Mouse (Mus musculus) brain, embryonic 18.5 days (tissue): ENCODE results near the gene Hist1h2bp.
"Not testable (repeated sequence)": the region's sequence is repeated elsewhere in the genome, so short reads cannot be mapped to it uniquely, and the experiment has no call there.

Experiments used
- DNase-seq: peaks from one replicate; pipeline ENCODE4 v3.0.0-alpha.2; 2012; ENCODE audit warnings: low read depth, low spot score

Gene Hist1h2bp

GRCm38 (mm10) chr13:21783255-21783617 is 4.0 kb upstream of the Hist1h2bp start, which contains the start of gene Hist1h3i:
TSS of gene Hist1h3i (minus strand) at chr13:21783370.
- DNase-seq = peak; percentile 86

DNA sequence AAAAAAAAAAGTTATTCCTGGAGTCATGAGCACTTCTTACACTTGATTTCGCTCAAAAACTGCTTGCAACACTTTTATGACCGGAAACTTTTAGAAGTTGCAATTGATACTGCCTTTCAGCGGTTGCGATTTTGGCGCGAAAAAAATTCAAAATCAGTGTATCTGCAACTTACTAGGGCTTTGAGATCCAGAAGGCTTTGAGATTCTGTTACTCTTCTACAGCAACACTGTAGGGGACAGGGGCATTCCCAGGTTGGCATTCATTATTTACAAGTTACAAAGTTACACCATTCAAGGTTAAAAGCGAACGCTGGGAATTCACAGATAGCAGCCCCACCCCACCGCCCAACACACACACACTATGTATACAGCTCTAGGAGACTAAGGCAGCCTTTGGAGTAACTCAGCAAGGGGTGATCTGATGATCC is 3.5 kb upstream of the Hist1h2bp start:
- no peak for DNase-seq

DNA sequence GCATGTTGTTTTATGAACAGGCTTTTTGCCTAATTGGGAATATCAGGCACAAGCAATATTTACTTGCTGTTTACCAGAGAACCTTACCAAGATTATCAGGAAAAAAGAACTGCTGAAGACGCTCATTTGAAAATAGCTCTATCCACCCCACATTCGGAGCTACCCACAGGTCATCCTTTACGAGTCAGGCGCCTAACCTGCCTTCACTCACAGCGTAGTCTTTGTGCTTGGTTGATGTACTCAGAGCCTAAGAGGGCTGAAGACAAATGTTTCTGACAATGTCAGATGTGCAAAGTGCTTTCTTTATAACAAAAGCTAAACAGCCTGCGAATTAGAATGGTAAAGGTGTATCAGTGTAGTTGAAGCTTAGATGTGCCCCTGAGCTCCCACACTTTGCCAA is 3.0 kb upstream of the Hist1h2bp start:
- no peak for DNase-seq

- no peak for DNase-seq
These were observed 917 bp upstream of the Hist1h2bp start for GRCm38 (mm10) chr13:21786189-21786898.

DNA sequence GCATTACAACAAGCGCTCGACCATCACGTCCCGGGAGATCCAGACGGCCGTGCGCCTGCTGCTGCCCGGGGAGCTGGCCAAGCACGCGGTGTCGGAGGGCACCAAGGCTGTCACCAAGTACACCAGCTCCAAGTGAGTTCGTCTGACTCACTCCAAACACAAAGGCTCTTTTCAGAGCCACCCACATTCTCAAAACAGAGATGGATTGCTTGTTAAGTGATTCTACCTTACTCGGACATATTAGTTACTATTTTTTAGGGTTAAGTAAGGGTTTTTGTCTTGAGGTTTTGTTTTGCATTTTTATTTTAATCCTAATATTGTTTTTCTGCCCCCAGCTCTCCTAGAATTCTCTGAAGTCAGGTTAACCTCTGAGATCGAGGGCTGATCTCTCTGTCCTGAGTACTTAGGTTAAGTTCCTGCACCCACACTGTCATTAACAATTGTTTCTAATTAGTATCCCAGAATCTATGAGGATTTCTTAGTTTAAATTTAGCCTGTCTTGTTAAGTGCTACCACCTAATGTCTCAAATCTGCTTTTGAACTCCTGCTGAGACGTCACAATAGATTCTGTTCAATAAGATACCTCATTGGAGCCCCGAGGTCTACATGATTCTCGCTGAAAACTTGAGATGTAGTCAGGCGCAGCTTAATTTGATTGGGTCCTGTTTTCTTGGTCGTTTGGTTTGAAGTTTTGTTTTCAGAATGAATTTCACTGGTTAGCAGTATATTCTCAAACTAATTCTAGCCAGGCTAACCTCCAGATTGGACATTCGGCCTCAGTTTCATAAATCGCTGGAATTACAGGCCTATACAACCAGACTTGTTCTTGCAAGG is 716 bp downstream of the Hist1h2bp start:
- no peak for DNase-seq

DNA sequence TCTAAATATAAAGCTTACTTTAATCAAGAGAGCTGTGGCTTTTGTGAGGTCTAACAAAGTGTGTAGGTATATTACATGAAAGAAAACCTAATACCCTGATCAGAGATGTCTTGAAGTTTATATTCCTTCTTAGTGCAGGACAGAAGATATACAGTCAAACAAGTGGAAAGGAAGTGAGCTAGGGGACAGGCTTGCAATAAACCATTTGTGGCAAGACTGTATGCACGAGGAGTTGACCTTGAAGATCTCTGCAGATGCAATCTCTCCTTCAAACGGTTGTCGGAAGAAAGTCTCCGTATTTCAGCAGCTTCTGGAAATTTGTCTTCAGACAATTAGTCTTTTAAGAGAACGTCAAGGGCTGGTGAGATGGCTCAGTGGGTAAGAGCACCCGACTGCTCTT is 2.7 kb downstream of the Hist1h2bp start:
- DNase-seq = no peak

GRCm38 (mm10) chr13:21790601-21791283 is 3.5 kb downstream of the Hist1h2bp start:
- no peak for DNase-seq

- DNase-seq = no peak
These were observed 8.3 kb downstream of the Hist1h2bp start for GRCm38 (mm10) chr13:21795584-21795983.

DNA sequence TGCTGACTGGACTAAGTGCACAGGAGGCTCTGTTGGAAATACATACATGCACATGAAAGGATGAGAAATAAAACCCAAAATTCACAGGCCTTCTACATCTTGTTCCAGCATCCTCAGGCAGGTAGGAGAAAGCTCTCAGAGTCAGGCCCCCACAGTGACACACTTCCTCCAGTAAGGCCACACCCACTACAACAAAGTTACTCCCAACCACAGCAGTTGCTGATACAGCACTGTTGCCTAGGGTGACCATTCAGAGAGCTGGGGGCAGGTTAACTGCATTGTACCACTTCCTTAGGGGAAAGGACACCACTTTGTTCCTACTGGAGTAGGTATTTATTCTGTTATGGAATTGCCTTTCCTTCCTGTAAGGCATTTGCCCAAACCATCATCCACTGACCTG is 9.9 kb downstream of the Hist1h2bp start:
- not testable (repeated sequence) for DNase-seq

DNA sequence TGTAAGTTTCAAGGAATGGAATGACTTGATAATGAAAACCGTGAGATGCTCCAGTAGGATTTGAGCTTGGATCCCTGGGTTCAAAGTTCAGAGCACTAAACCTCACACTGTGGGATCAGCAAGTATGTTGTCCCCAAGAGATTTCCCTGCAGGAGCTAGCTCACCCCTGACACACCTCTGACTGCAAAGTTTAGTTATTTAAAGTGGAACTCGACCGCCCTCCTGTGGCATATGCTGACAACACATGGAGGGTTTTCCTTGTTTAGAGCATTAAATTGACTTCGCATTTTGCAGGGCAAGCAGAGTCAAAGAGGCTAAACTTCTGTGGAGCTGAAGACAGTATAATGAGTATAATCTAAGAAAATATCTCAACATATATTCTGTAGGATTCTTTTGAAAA is 15.8 kb downstream of the Hist1h2bp start:
- not testable (repeated sequence) for DNase-seq

GRCm38 (mm10) chr13:21810073-21810472 is 22.8 kb downstream of the Hist1h2bp start, which contains the start of the genes Hist1h2bq and Hist1h2ao:
TSS of gene Hist1h2bq (minus strand) at chr13:21810197.
TSS of gene Hist1h2ao (plus strand) at chr13:21810465.
- not testable (repeated sequence) for DNase-seq

DNA sequence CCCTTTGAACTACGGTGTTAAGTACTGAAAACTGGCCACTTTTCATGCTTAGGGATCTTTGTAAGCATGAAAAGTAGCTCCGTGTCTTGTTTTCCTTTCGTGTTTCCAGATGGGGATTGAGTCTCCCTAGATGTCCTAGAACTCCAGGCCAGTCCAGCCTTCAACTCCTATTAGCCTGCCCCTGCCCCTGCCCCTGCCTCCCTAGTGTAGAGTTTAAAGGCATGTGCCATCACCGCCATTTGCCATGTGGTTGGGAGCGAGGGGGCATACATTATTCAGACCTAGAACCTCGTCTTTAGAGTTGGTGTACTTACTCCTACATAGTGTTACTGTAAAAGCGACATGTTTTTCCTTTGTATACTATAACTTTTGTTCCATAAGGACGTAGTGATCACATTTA is 23.8 kb downstream of the Hist1h2bp start:
- not testable (repeated sequence) for DNase-seq

DNA sequence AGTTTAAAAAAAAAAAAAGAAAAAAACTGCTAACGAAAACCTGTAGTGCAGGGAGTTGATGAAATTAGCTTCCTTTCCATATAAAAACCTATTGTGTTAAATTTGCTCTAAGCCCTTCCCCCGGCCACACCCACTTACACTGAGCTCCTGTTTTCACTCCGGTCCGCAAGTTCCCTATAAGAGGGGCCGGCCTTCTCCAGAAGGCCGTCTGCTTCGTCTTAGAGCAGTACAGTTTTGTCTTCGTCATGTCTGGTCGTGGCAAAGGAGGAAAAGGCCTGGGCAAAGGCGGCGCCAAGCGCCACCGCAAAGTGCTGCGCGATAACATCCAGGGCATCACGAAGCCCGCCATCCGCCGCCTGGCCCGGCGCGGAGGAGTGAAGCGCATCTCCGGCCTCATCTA is 24.3 kb downstream of the Hist1h2bp start, which contains the start of gene Hist1h4m:
Gene Hist1h4m, plus strand, starts transcription at position 208 of the 400 bp plus-strand sequence.
- not testable (repeated sequence) for DNase-seq

DNA sequence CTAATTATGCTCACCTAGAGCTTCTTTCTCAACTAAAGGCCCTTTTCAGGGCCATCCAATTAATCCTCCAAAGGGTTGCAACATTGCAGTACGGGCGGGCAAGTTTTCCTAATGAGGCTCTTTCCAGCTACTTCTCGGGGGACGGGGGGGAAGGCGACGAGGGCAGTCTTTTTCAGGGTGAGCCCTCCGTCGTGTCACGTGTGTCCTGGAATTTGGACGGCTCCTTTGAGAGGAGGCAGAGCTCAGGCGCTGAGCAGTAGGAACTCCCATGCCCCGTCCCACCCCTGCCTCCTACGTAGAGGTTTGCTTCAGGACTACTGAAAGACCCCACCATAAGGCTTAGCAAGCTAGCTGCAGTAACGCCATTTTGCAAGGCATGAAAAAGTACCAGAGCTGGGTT is 24.8 kb downstream of the Hist1h2bp start:
- DNase-seq = not testable (repeated sequence)

DNA sequence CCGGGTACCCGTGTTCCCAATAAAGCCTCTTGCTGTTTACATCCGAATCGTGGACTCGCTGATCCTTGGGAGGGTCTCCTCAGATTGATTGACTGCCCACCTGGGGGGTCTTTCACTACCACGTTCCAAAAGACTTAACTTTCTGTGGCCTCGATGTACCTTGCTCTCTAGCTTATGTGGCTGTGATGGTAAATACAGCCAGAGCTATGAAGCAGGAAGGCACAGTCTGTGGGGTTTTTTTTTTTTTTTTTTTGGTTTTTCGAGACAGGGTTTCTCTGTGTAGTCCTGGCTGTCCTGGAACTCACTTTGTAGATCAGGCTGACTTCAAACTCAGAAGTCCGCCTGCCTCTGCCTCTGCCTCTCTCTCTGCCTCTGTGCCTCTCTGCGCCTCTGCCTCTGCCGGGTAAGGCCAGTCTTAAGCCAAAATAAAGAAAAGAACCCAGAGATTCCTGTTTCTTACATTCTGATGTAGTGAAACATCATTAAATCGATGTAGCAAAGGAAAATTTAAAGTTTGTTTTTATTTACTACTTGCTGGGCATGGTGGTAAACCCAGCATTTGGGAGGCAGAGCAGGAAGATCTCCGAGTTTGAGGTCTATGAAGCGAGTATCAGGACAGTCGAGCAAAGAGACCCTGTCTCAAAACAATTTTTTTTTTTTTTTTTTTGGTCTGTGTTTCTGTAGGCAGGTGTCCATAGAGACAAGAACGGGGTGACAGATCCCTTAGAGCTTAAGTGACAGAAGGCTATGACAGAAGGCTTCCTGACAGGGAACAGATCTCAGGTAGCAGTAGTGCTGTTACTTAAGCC is 33.0 kb downstream of the Hist1h2bp start:
- not testable (repeated sequence) for DNase-seq

DNA sequence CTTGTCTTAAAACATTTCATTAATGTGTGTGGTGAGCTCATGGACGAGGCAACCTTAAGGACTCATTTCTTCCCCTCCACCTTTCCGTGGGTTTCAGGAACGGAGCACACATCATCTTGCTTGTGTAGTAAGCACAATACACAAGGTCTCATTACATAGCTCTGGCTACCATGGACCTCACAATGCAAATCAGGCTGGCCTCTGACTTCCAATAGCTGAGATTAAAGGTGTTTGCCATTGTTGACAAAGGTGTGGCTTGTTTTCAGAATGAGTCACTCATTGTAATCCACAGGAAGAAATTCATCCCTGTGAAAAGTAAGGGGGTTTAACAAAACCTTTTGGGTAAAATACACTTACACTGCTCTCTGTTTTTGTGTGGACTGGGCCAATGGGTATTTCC is 41.2 kb downstream of the Hist1h2bp start:
- no peak for DNase-seq

GRCm38 (mm10) chr13:21830344-21830743 is 43.1 kb downstream of the Hist1h2bp start:
- DNase-seq = no peak

GRCm38 (mm10) chr13:21831418-21832394 is 44.4 kb downstream of the Hist1h2bp start, which contains the start of gene Hist1h4n:
TSS of gene Hist1h4n (minus strand) at chr13:21832196.
- not testable (repeated sequence) for DNase-seq

DNA sequence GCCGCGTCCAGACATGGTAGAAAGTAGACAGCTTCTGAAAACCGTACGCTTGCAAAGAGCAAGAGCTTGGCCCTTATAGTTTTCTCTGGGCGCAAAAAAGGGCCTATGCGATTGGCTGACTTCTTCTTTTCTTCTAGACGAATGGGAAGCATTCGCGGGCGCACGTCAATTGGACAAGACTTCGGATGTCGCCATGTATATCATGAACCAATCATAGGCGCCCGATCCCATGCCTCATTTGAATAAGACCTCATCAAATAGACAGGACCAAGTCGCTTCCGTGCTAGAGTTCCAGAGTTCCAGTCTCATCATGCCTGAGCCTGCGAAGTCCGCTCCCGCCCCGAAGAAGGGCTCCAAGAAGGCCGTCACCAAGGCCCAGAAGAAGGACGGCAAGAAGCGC is 46.2 kb downstream of the Hist1h2bp start, which contains the start of the genes Hist1h2ap and Hist1h2br:
Gene Hist1h2ap, minus strand, starts transcription at position 47 of the 400 bp plus-strand sequence.
Gene Hist1h2br, plus strand, starts transcription at position 283 of the 400 bp plus-strand sequence.
- not testable (repeated sequence) for DNase-seq
